Mouse (Mus musculus): ENCODE data around the gene Ets1.

DNA sequence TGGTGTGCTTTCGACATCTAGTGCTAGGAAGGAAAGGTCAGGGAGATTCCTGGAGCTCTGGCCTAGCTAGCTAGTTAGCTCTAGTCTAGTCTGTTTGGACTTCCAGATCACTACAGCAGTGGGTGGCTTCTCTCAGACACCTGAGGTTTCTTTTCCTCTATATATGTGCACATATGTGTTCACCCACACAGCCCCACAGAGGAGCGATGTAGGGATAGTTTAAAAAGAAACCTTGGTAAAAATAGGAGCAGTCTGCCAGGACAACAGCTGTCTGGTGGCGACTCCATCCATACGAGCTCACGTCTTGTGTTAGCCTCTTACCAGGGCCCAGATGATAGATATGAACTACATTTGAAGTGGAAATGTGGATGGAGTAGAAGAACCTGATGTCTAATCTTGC, 112.5 kb downstream of the Ets1 start:
- TF ChIP-seq CTCF (IDR thresholded peaks at IDR 0.05; ENCODE audit: control insufficient read depth, insufficient read depth, low read length), result no peak
- no peak for TF ChIP-seq POLR2A (IDR thresholded peaks at IDR 0.05; ENCODE audit: borderline replicate concordance, control insufficient read depth, low read depth, low read length)

All from bone marrow, adult 2 months (tissue).